Mouse (Mus musculus) heart, adult 2 months (tissue): ENCODE results near the gene Ppp1r21.
A peak's percentile ranks its signal among the peaks of the same experiment; 100 is the strongest.

Source experiments
- CTCF ChIP-seq: fragments of 200-600 bp; IDR thresholded peaks from 2 replicates; pipeline ENCODE4 v1.8.1; 2022; ENCODE audit warnings: antibody characterized with exemption, mild to moderate bottlenecking, moderate library complexity
- POLR2A ChIP-seq: fragments of 200-500 bp; IDR thresholded peaks from 2 replicates; pipeline ENCODE4 v1.6.1; 2011; ENCODE audit warnings: mild to moderate bottlenecking, low read depth, low read length, control low read depth; ENCODE audit not compliant: insufficient read depth

- no peak for TF ChIP-seq POLR2A
- TF ChIP-seq CTCF, result peak; percentile 87
Observed at GRCm38 (mm10) chr17:88596544-88597221, 66.8 kb downstream of the Ppp1r21 start.
